Mouse (Mus musculus): Measurements from ENCODE around the gene Crtac1.

Crtac1 gene

GRCm38 (mm10) chr19:42431485-42432190, at the start of gene Crtac1:
Crtac1 (minus strand) TSS chr19:42431783.
- no peak for DNase-seq (ENCODE audit: low spot score)

GRCm38 (mm10) chr19:42478303-42478702, 46.7 kb upstream of the Crtac1 start:
- DNase-seq (ENCODE audit: low spot score), result no peak

GRCm38 (mm10) chr19:42477769-42478168, 46.2 kb upstream of the Crtac1 start:
- no peak for DNase-seq (ENCODE audit: low spot score)

- DNase-seq (ENCODE audit: low spot score), result no peak
Measured at GRCm38 (mm10) chr19:42472831-42473230, 41.2 kb upstream of the Crtac1 start.

- DNase-seq (ENCODE audit: low spot score), result no peak
Measured at GRCm38 (mm10) chr19:42471571-42471970, 40.0 kb upstream of the Crtac1 start.

GRCm38 (mm10) chr19:42461851-42462250, 30.3 kb upstream of the Crtac1 start:
- DNase-seq (ENCODE audit: low spot score), result no peak

- no peak for DNase-seq (ENCODE audit: low spot score)
Measured at GRCm38 (mm10) chr19:42461353-42461752, 29.8 kb upstream of the Crtac1 start.

- no peak for DNase-seq (ENCODE audit: low spot score)
Measured at GRCm38 (mm10) chr19:42459512-42459911, 27.9 kb upstream of the Crtac1 start.

GRCm38 (mm10) chr19:42454481-42455236, 23.1 kb upstream of the Crtac1 start:
- no peak for DNase-seq (ENCODE audit: low spot score)

GRCm38 (mm10) chr19:42454006-42454405, 22.4 kb upstream of the Crtac1 start:
- DNase-seq (ENCODE audit: low spot score), result no peak

GRCm38 (mm10) chr19:42452539-42452938, 21.0 kb upstream of the Crtac1 start:
- no peak for DNase-seq (ENCODE audit: low spot score)

- no peak for DNase-seq (ENCODE audit: low spot score)
Measured at GRCm38 (mm10) chr19:42448539-42448938, 17.0 kb upstream of the Crtac1 start.

GRCm38 (mm10) chr19:42443887-42444409, 12.4 kb upstream of the Crtac1 start:
- DNase-seq (ENCODE audit: low spot score), result peak; percentile 16

GRCm38 (mm10) chr19:42443266-42443665, 11.7 kb upstream of the Crtac1 start:
- DNase-seq (ENCODE audit: low spot score), result no peak

- DNase-seq (ENCODE audit: low spot score), result no peak
Measured at GRCm38 (mm10) chr19:42442246-42443197, 10.9 kb upstream of the Crtac1 start.

- no peak for DNase-seq (ENCODE audit: low spot score)
Measured at GRCm38 (mm10) chr19:42440089-42440488, 8.5 kb upstream of the Crtac1 start.

- no peak for DNase-seq (ENCODE audit: low spot score)
Measured at GRCm38 (mm10) chr19:42439353-42439752, 7.8 kb upstream of the Crtac1 start.

- no peak for DNase-seq (ENCODE audit: low spot score)
Measured at GRCm38 (mm10) chr19:42435621-42436020, 4.0 kb upstream of the Crtac1 start.

- no peak for DNase-seq (ENCODE audit: low spot score)
Measured at GRCm38 (mm10) chr19:42432761-42433160, 1.2 kb upstream of the Crtac1 start.

- DNase-seq (ENCODE audit: low spot score), result no peak
Measured at GRCm38 (mm10) chr19:42432191-42432590, 608 bp upstream of the Crtac1 start.

- DNase-seq (ENCODE audit: low spot score), result no peak
Measured at GRCm38 (mm10) chr19:42430981-42431380, 602 bp downstream of the Crtac1 start.

GRCm38 (mm10) chr19:42429410-42429809, 2.2 kb downstream of the Crtac1 start:
- peak; percentile 26 for DNase-seq (ENCODE audit: low spot score)
